Mouse (Mus musculus): ENCODE measurements around the gene Gdf9. TPM values are rescaled to one million over a fixed set of nuclear protein-coding genes. Genes with fewer than 3 reads are reported as not detected.

Gdf9 gene
- polyA plus RNA-seq, 1 experiment from 2014 or later: 1.3 TPM

- DNase-seq (ENCODE audit: low spot score): peak; percentile 22
Observed at GRCm38 (mm10) chr11:53457372-53457954, 26.6 kb downstream of the Gdf9 start.

GRCm38 (mm10) chr11:53458996-53459395 lies 28.2 kb downstream of the Gdf9 start:
- H3K27ac ChIP-seq (replicated peaks; ENCODE audit: low read depth, low read length): no peak overlapping the region
- no peaks in the 10 kb centered on the region for H3K9me3 ChIP-seq (replicated peaks; ENCODE audit: control insufficient read depth, low read length)
- peaks cover 7% of the 10 kb centered on the region; the same call in 1 of the 2 replicates for H3K4me1 ChIP-seq (ENCODE audit: control insufficient read depth, insufficient read depth, low read length)
- peaks cover 29% of the 10 kb centered on the region for H3K27me3 ChIP-seq (ENCODE audit: control insufficient read depth, insufficient read depth, low read length)
- DNase-seq (ENCODE audit: low spot score) (no peak), ATAC-seq (replicated peaks; ENCODE audit: insufficient number of reproducible peaks, low FRiP score, low TSS enrichment, low read depth) (no peak)
- H3K9ac ChIP-seq (replicated peaks; ENCODE audit: low read length): no peak overlapping the region
- no peak overlapping the region for H3K4me3 ChIP-seq (ENCODE audit: low read depth, low read length)
- H3K36me3 ChIP-seq (replicated peaks; ENCODE audit: control insufficient read depth, insufficient read depth, low read depth, low read length): no peaks in the 10 kb centered on the region
- no peak overlapping the region for H3K4me2 ChIP-seq (ENCODE audit: low read depth, low read length)
- WGBS: 63% methylated on average over 3 of the region's 3 CpGs

More at GRCm38 (mm10) chr11:53457372-53457954, 26.6 kb downstream of the Gdf9 start:
- Histone ChIP-seq H3K4me2 (ENCODE audit: low read depth, low read length) (peak overlapping the region; percentile 84), H3K9ac (replicated peaks; ENCODE audit: low read length) (peak overlapping the region; percentile 67), H3K9me3 (replicated peaks; ENCODE audit: control insufficient read depth, low read length) (no peaks in the 10 kb centered on the region), H3K4me3 (ENCODE audit: low read depth, low read length) (peak overlapping the region; percentile 51), H3K36me3 (replicated peaks; ENCODE audit: control insufficient read depth, insufficient read depth, low read depth, low read length) (no peaks in the 10 kb centered on the region), H3K4me1 (ENCODE audit: control insufficient read depth, insufficient read depth, low read length) (no peaks in the 10 kb centered on the region), H3K27ac (replicated peaks; ENCODE audit: low read depth, low read length) (no peak overlapping the region), H3K27me3 (ENCODE audit: control insufficient read depth, insufficient read depth, low read length) (peaks cover 16% of the 10 kb centered on the region)
- ATAC-seq (replicated peaks; ENCODE audit: insufficient number of reproducible peaks, low FRiP score, low TSS enrichment, low read depth): peak; percentile 27; the same call in 1 of the 2 replicates
- 5% methylated on average over 29 of the region's 29 CpGs for WGBS

- no peak for DNase-seq (ENCODE audit: low spot score)
- H3K4me3 ChIP-seq (ENCODE audit: low read depth, low read length): no peak overlapping the region
- peaks cover 41% of the 10 kb centered on the region for H3K27me3 ChIP-seq (ENCODE audit: control insufficient read depth, insufficient read depth, low read length)
- H3K4me1 ChIP-seq (ENCODE audit: control insufficient read depth, insufficient read depth, low read length): peaks cover 7% of the 10 kb centered on the region; the same call in 1 of the 2 replicates
- no peak overlapping the region for H3K9ac ChIP-seq (replicated peaks; ENCODE audit: low read length)
- 81% methylated on average over 3 of the region's 3 CpGs for WGBS
- no peaks in the 10 kb centered on the region for H3K9me3 ChIP-seq (replicated peaks; ENCODE audit: control insufficient read depth, low read length)
- ATAC-seq (replicated peaks; ENCODE audit: insufficient number of reproducible peaks, low FRiP score, low TSS enrichment, low read depth): no peak
- H3K27ac ChIP-seq (replicated peaks; ENCODE audit: low read depth, low read length): no peak overlapping the region
- H3K4me2 ChIP-seq (ENCODE audit: low read depth, low read length): no peak overlapping the region
- H3K36me3 ChIP-seq (replicated peaks; ENCODE audit: control insufficient read depth, insufficient read depth, low read depth, low read length): no peaks in the 10 kb centered on the region
Observed at GRCm38 (mm10) chr11:53460192-53460591, 29.4 kb downstream of the Gdf9 start.

GRCm38 (mm10) chr11:53461727-53462126 lies 30.9 kb downstream of the Gdf9 start:
- peaks cover 50% of the 10 kb centered on the region for H3K27me3 ChIP-seq (ENCODE audit: control insufficient read depth, insufficient read depth, low read length)
- H3K4me3 ChIP-seq (ENCODE audit: low read depth, low read length): no peak overlapping the region
- 18% methylated on average over 5 of the region's 5 CpGs for WGBS
- H3K9ac ChIP-seq (replicated peaks; ENCODE audit: low read length): no peak overlapping the region
- peaks cover 7% of the 10 kb centered on the region; the same call in 1 of the 2 replicates for H3K4me1 ChIP-seq (ENCODE audit: control insufficient read depth, insufficient read depth, low read length)
- DNase-seq (ENCODE audit: low spot score) (no peak), ATAC-seq (replicated peaks; ENCODE audit: insufficient number of reproducible peaks, low FRiP score, low TSS enrichment, low read depth) (no peak)
- H3K27ac ChIP-seq (replicated peaks; ENCODE audit: low read depth, low read length): no peak overlapping the region
- no peak overlapping the region for H3K4me2 ChIP-seq (ENCODE audit: low read depth, low read length)
- H3K36me3 ChIP-seq (replicated peaks; ENCODE audit: control insufficient read depth, insufficient read depth, low read depth, low read length): no peaks in the 10 kb centered on the region
- H3K9me3 ChIP-seq (replicated peaks; ENCODE audit: control insufficient read depth, low read length): no peaks in the 10 kb centered on the region

GRCm38 (mm10) chr11:53463551-53464424 lies 33.0 kb downstream of the Gdf9 start:
- DNase-seq (ENCODE audit: low spot score) (peak; percentile 48), ATAC-seq (replicated peaks; ENCODE audit: insufficient number of reproducible peaks, low FRiP score, low TSS enrichment, low read depth) (no peak)
- H3K27ac ChIP-seq (replicated peaks; ENCODE audit: low read depth, low read length): no peak overlapping the region
- H3K9me3 ChIP-seq (replicated peaks; ENCODE audit: control insufficient read depth, low read length): no peaks in the 10 kb centered on the region
- H3K4me3 ChIP-seq (ENCODE audit: low read depth, low read length): peak overlapping the region; percentile 39
- H3K9ac ChIP-seq (replicated peaks; ENCODE audit: low read length): peak overlapping the region; percentile 43; the same call in 1 of the 2 replicates
- peaks cover 7% of the 10 kb centered on the region; the same call in 1 of the 2 replicates for H3K4me1 ChIP-seq (ENCODE audit: control insufficient read depth, insufficient read depth, low read length)
- H3K4me2 ChIP-seq (ENCODE audit: low read depth, low read length): peak overlapping the region; percentile 94
- 6% methylated on average over 55 of the region's 55 CpGs for WGBS
- H3K27me3 ChIP-seq (ENCODE audit: control insufficient read depth, insufficient read depth, low read length): peaks cover 52% of the 10 kb centered on the region
- H3K36me3 ChIP-seq (replicated peaks; ENCODE audit: control insufficient read depth, insufficient read depth, low read depth, low read length): no peaks in the 10 kb centered on the region

GRCm38 (mm10) chr11:53466231-53466971 lies 35.6 kb downstream of the Gdf9 start:
- peak overlapping the region; percentile 32; the same call in 1 of the 2 replicates for H3K9ac ChIP-seq (replicated peaks; ENCODE audit: low read length)
- H3K9me3 ChIP-seq (replicated peaks; ENCODE audit: control insufficient read depth, low read length): no peaks in the 10 kb centered on the region
- H3K27ac ChIP-seq (replicated peaks; ENCODE audit: low read depth, low read length): no peak overlapping the region
- H3K36me3 ChIP-seq (replicated peaks; ENCODE audit: control insufficient read depth, insufficient read depth, low read depth, low read length): no peaks in the 10 kb centered on the region
- peak overlapping the region; percentile 45 for H3K4me2 ChIP-seq (ENCODE audit: low read depth, low read length)
- peaks cover 57% of the 10 kb centered on the region for H3K27me3 ChIP-seq (ENCODE audit: control insufficient read depth, insufficient read depth, low read length)
- DNase-seq (ENCODE audit: low spot score): peak; percentile 90
- peaks cover 7% of the 10 kb centered on the region; the same call in 1 of the 2 replicates for H3K4me1 ChIP-seq (ENCODE audit: control insufficient read depth, insufficient read depth, low read length)
- WGBS: 5% methylated on average over 40 of the region's 40 CpGs
- no peak overlapping the region for H3K4me3 ChIP-seq (ENCODE audit: low read depth, low read length)
- peak; percentile 19 for ATAC-seq (replicated peaks; ENCODE audit: insufficient number of reproducible peaks, low FRiP score, low TSS enrichment, low read depth)

DNA sequence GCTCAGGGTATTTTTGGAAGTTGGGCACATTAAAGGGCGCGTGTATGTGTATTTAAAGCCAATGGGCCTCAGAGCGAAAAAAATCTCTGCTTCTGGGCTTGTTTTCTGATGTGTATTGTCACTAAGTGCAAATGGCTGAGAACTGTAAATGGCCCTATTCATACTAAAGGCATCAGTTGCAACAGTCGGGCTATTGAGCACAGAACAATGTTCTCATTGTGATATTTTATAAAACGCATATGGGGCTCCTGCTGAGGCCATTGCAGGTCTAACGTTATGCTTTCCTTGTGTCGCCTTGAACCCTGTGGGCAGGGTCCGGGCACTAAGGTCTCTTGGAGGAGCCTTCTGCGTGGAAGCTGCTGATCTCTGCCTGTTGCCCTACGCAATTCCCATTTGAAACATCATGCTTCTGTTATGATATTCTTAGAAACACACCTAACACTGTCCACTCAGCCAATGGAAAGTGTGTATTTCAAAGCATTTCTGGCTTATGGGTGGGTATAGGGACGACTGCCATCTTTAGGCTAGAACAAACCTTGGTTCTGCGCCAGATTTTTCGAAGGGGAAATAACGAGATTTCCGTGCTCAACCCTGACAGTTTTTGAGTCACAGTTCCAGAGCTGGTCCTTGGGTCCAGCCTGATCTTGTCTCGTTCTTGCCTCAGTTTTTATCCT lies 38.6 kb downstream of the Gdf9 start:
- Histone ChIP-seq H3K4me3 (ENCODE audit: low read depth, low read length) (no peak overlapping the region), H3K36me3 (replicated peaks; ENCODE audit: control insufficient read depth, insufficient read depth, low read depth, low read length) (no peaks in the 10 kb centered on the region), H3K27me3 (ENCODE audit: control insufficient read depth, insufficient read depth, low read length) (peaks cover 32% of the 10 kb centered on the region), H3K27ac (replicated peaks; ENCODE audit: low read depth, low read length) (no peak overlapping the region), H3K9me3 (replicated peaks; ENCODE audit: control insufficient read depth, low read length) (no peaks in the 10 kb centered on the region), H3K4me1 (ENCODE audit: control insufficient read depth, insufficient read depth, low read length) (no peaks in the 10 kb centered on the region), H3K9ac (replicated peaks; ENCODE audit: low read length) (no peak overlapping the region), H3K4me2 (ENCODE audit: low read depth, low read length) (no peak overlapping the region)
- DNase-seq (ENCODE audit: low spot score): no peak
- 24% methylated on average over 16 of the region's 16 CpGs for WGBS
- no peak for ATAC-seq (replicated peaks; ENCODE audit: insufficient number of reproducible peaks, low FRiP score, low TSS enrichment, low read depth)
